Mouse (Mus musculus): ENCODE measurements around the gene Ifrd2.

- TF ChIP-seq CTCF (IDR thresholded peaks at IDR 0.05; ENCODE audit: control insufficient read depth, insufficient read depth, insufficient read length) (no peak), MYOG (IDR thresholded peaks at IDR 0.05; ENCODE audit: control insufficient read depth, extremely low read depth, insufficient read length) (no peak), MYOD1 (IDR thresholded peaks at IDR 0.05; ENCODE audit: control insufficient read depth, insufficient read length, low read depth) (no peak), MAX (IDR thresholded peaks at IDR 0.05) (no peak), USF1 (IDR thresholded peaks at IDR 0.05; ENCODE audit: low read depth) (no peak), FOSL1 (IDR thresholded peaks at IDR 0.05; ENCODE audit: insufficient read depth, low read length, poor library complexity, severe bottlenecking) (no peak)
These were observed 9.5 kb downstream of the Ifrd2 start for GRCm38 (mm10) chr9:107596619-107597569.
